In genomic region chr9:64937491-64937890, GRCm38 (mm10) we compare ENCODE assay signal across 29 mouse cellular contexts. TPM values are rescaled to one million over a fixed set of nuclear protein-coding genes. Genes with fewer than 3 reads are reported as not detected.
DNase-seq lines count a peak whose midpoint lies in the region; TF ChIP-seq lines count a peak whose summit lies in the region.
"Had no signal": no experiment of that assay in that cellular context is flagged by ENCODE, and none has a peak within 500 bp of the region (broad histone marks: within the 10 kb centered on the region; RNA-seq: fewer than 3 reads in every experiment).

No protein-coding gene starts in this region.

- TF ChIP-seq POLR2A in CH12.LX (IDR thresholded peaks at IDR 0.05; ENCODE audit: low read depth, low read length) = no peak

- in situ Hi-C loops in CH12.LX (cut with MboI; ENCODE audit: low pct_ligation_motif_present, low pct_unique_long_range_greater_than_20kb, low sequenced_read_pairs) = loop anchor here (25.0 kb wide), 1 partner anchor 625 kb away; no protein-coding TSS in a partner anchor

- H3K9ac ChIP-seq in CH12.LX (ENCODE audit: insufficient read depth, low read depth) = no peak overlapping the region
- H3K9ac ChIP-seq: embryonic facial prominence, embryonic 12.5 days; forebrain, postnatal 0 days; hindbrain, embryonic 14.5 days; kidney, embryonic 15.5 days; limb, embryonic 12.5 days; liver, embryonic 15.5 days; midbrain, embryonic 15.5 days; neural tube, embryonic 13.5 days had no signal

- no peak overlapping the region for H3K27ac ChIP-seq in layer of hippocampus, adult 2 months
- H3K27ac ChIP-seq in CH12.LX (ENCODE audit: insufficient read depth, low read depth) = no peak overlapping the region
- H3K27ac ChIP-seq: embryonic facial prominence, embryonic 12.5 days; hindbrain, embryonic 14.5 days; kidney, embryonic 15.5 days; limb, embryonic 12.5 days; midbrain, embryonic 15.5 days; neural tube, embryonic 13.5 days had no signal

- H3K27me3 ChIP-seq in CH12.LX (replicated peaks) = peaks cover 3% of the 10 kb centered on the region
- H3K27me3 ChIP-seq: embryonic facial prominence, embryonic 12.5 days; midbrain, embryonic 15.5 days; neural tube, embryonic 13.5 days had no signal

- peak; percentile 36 for TF ChIP-seq CTCF in layer of hippocampus, adult 2 months (conservative IDR thresholded peaks at IDR 0.05)
- TF ChIP-seq CTCF in CH12.LX (conservative IDR thresholded peaks at IDR 0.05 in 1 of 2, IDR thresholded peaks at IDR 0.05 in 1 of 2; ENCODE audit: low read depth in 2 of 2, low read length in 2 of 2) = peak in 1 of 2 experiments; percentile 32; a peak in 2 of 4 replicates

- no peaks in the 10 kb centered on the region for H3K9me3 ChIP-seq in CH12.LX (replicated peaks; ENCODE audit: low read length)
- H3K9me3 ChIP-seq: embryonic facial prominence, embryonic 12.5 days; kidney, embryonic 15.5 days; limb, embryonic 12.5 days; liver, embryonic 15.5 days; midbrain, embryonic 15.5 days; neural tube, embryonic 13.5 days had no signal

- no peaks in the 10 kb centered on the region for H3K79me2 ChIP-seq in CH12.LX (replicated peaks; ENCODE audit: control insufficient read depth, extremely low read depth, insufficient read depth, poor library complexity, severe bottlenecking)

- TF ChIP-seq EP300 in CH12.LX (IDR thresholded peaks at IDR 0.05; ENCODE audit: low read length) = no peak

- no peak for TF ChIP-seq RAD21 in CH12.LX (IDR thresholded peaks at IDR 0.05; ENCODE audit: low read depth, low read length)

- no peak for DNase-seq in layer of hippocampus, adult 2 months (ENCODE audit: low spot score in 2 of 2)
- no peak for DNase-seq in layer of hippocampus, postnatal 10 days (ENCODE audit: low spot score in 2 of 2)
- DNase-seq in 416B (ENCODE audit: low read depth) = peak; percentile 54
- DNase-seq in CH12.LX (ENCODE audit: extremely low read depth) = no peak
- peak; percentile 45 for DNase-seq in ZHBTc4 (ENCODE audit: low read depth, low spot score)
- no peak for DNase-seq in retina, embryonic 14.5 days (ENCODE audit: low spot score)
- no peak for DNase-seq in cerebellum, postnatal 36 days
- DNase-seq: adrenal gland, adult 2 months; cerebellum, adult 18-20 months; cerebellum, postnatal 14 days; forebrain, postnatal 0 days; gastrocnemius, postnatal 14 days; heart, postnatal 4 days; kidney, postnatal 4 days; layer of hippocampus, adult 9-11 months; lung, postnatal 4 days; right cerebral cortex, adult 18-20 months; right cerebral cortex, postnatal 4 days; thymus, adult 2 months; thymus, postnatal 4 days had no signal

- peaks cover 5 to 14% of the 10 kb centered on the region in 2 experiments; a peak in 3 of 4 replicates for H3K4me1 ChIP-seq in CH12.LX (ENCODE audit: control insufficient read depth in 1 of 2, insufficient read depth in 2 of 2)
- H3K4me1 ChIP-seq: embryonic facial prominence, embryonic 12.5 days; midbrain, embryonic 15.5 days had no signal

- no peak overlapping the region for H3K4me2 ChIP-seq in CH12.LX (ENCODE audit: insufficient read depth, low read depth, poor library complexity, severe bottlenecking)
- H3K4me2 ChIP-seq: embryonic facial prominence, embryonic 12.5 days; hindbrain, embryonic 14.5 days; kidney, embryonic 15.5 days; limb, embryonic 12.5 days; liver, embryonic 15.5 days; midbrain, embryonic 15.5 days; neural tube, embryonic 13.5 days had no signal

- H3K36me3 ChIP-seq in CH12.LX (replicated peaks in 1 of 2; ENCODE audit: control insufficient read depth in 1 of 2, insufficient read depth in 1 of 2, low read length in 1 of 2) = no peaks in the 10 kb centered on the region
- H3K36me3 ChIP-seq: embryonic facial prominence, embryonic 12.5 days; kidney, embryonic 15.5 days; limb, embryonic 12.5 days; liver, embryonic 15.5 days; midbrain, embryonic 15.5 days; neural tube, embryonic 13.5 days had no signal

- dilution Hi-C loops in CH12.LX (cut with MboI; ENCODE audit: extremely low pct_ligation_motif_present, extremely low pct_unique_long_range_greater_than_20kb, low sequenced_read_pairs) = no loop called here

- no peak overlapping the region for H3K4me3 ChIP-seq in layer of hippocampus, adult 2 months
- H3K4me3 ChIP-seq in CH12.LX (replicated peaks in 1 of 3; ENCODE audit: low read depth in 2 of 3, low read length in 2 of 3, poor library complexity in 1 of 3) = no peak overlapping the region
- H3K4me3 ChIP-seq: embryonic facial prominence, embryonic 12.5 days; kidney, embryonic 15.5 days; limb, embryonic 12.5 days; liver, embryonic 15.5 days; midbrain, embryonic 15.5 days; myocyte; neural tube, embryonic 13.5 days had no signal

TF ChIP-seq in CH12.LX, 34 proteins besides CTCF, POLR2A, EP300 and RAD21:
- TF ChIP-seq SMC3 (IDR thresholded peaks at IDR 0.05; ENCODE audit: low read depth, low read length) = no peak
- no peak for TF ChIP-seq MXI1 (IDR thresholded peaks at IDR 0.05; ENCODE audit: low read depth, low read length)
- peak; percentile 24; the same call in 1 of the 2 replicates for TF ChIP-seq JUND (conservative IDR thresholded peaks at IDR 0.05; ENCODE audit: low read depth, low read length)
- no peak for TF ChIP-seq ETS1 (conservative IDR thresholded peaks at IDR 0.05; ENCODE audit: low read depth, low read length)

RNA-seq across cellular contexts. Expression of gene Slc24a1, which starts 13.9 kb away (rescaled TPM):
- total RNA-seq in layer of hippocampus, adult 2 months (2021) = under 1 TPM in 1 of 2 experiments, not detected in 1; 0.10 TPM
- total RNA-seq in layer of hippocampus, postnatal 10 days (2021) = under 1 TPM; 0.07 to 0.25 TPM
- total RNA-seq in CH12.LX (2012; rRNA removed) (under 0.01 and 0.04 TPM in 2 replicates), CH12.LX (2014; rRNA removed) (not detected in 2 replicates)
- polyA plus RNA-seq in CH12.LX (2012; ENCODE audit: insufficient read length, low read depth) = 0.05 and 0.11 TPM in 2 replicates
- total RNA-seq: adrenal gland, adult 2 months; megakaryocyte-erythroid progenitor cell, adult 5-6 weeks had no signal
- polyA plus RNA-seq: adrenal gland, adult 2 months had no signal

RNA-seq across cellular contexts. Expression of gene Ints14, which starts 23.2 kb away (rescaled TPM):
- total RNA-seq in layer of hippocampus, adult 2 months (2021) = 10 to 100 TPM; 19.9 to 20.2 TPM
- 10 to 100 TPM; 21.9 to 23.3 TPM for total RNA-seq in layer of hippocampus, postnatal 10 days (2021)
- total RNA-seq in CH12.LX (2012; rRNA removed) = 30.1 and 38.2 TPM in 2 replicates
- total RNA-seq in CH12.LX (2014; rRNA removed) = 51.9 and 52.9 TPM in 2 replicates
- polyA plus RNA-seq in CH12.LX (2012; ENCODE audit: insufficient read length, low read depth) = 55.8 and 58.2 TPM in 2 replicates

Comparison
In these comparisons a context has a peak if more than half of its experiments do, and no peak if none do; other contexts are left out.
1. DNase-seq: peak in 416B (single experiment) and ZHBTc4 (single experiment); none in layer of hippocampus, adult 2 months (0 of 2), layer of hippocampus, postnatal 10 days (0 of 2), CH12.LX (single experiment), retina, embryonic 14.5 days (single experiment) and cerebellum, postnatal 36 days (0 of 2).